Mouse (Mus musculus) olfactory bulb, adult 2 months (tissue): ENCODE measurements at regions not wholly inside any gene's neighbourhood (a gene's known extent, or its start where the extent isn't known, plus 50 kb on each side); places are given as distances from the start of the nearest gene placed in this dataset.

Experiments
- CTCF ChIP-seq: fragments of 200-500 bp; IDR thresholded peaks from 2 replicates; pipeline ENCODE4 v1.5.1; 2012; ENCODE audit warnings: low read depth, mild to moderate bottlenecking, low read length, moderate library complexity; ENCODE audit not compliant: insufficient read depth
- POLR2A ChIP-seq: fragments of 200-500 bp; IDR thresholded peaks from 2 replicates; pipeline ENCODE4 v1.6.1; 2012; ENCODE audit warnings: mild to moderate bottlenecking, low read depth, low read length, moderate library complexity; ENCODE audit not compliant: insufficient read depth

- no peak for TF ChIP-seq POLR2A
- TF ChIP-seq CTCF = no peak
Measured at GRCm38 (mm10) chr13:44618368-44618767, 110.9 kb upstream of the Jarid2 start.
